Comparison of ENCODE assay signal across 12 mouse cellular contexts in genomic region chr1:39740948-39741347, GRCm38 (mm10). TPM values are rescaled to one million over a fixed set of nuclear protein-coding genes. Genes with fewer than 3 reads are reported as not detected.
DNase-seq lines count a peak whose midpoint lies in the region.
"Had no signal": no experiment of that assay in that cellular context is flagged by ENCODE, and none has a peak within 500 bp of the region (broad histone marks: within the 10 kb centered on the region; RNA-seq: fewer than 3 reads in every experiment).

No protein-coding gene starts in this region.

- DNase-seq in heart, adult 11 months, result peak; percentile 87
- DNase-seq in heart, adult 18-20 months, result no peak
- DNase-seq in layer of hippocampus, adult 11-12 months (ENCODE audit: low spot score), result peak; percentile 51
- no peak for DNase-seq in layer of hippocampus, adult 9-10 months (ENCODE audit: low spot score)
- DNase-seq in right cerebral cortex, adult 2 months (ENCODE audit: low spot score in 2 of 2), result peak; percentile 16 to 27
- no peak for DNase-seq in right cerebral cortex, postnatal 25 days
- DNase-seq in cerebellum, postnatal 14 days, result no peak
- no peak for DNase-seq in lung, adult 18-20 months
- DNase-seq: adrenal gland, adult 8-10 months; B cell, adult 2 months; cerebellum, postnatal 36 days; gastrocnemius, adult 2 months had no signal

RNA-seq across cellular contexts. Expression of gene Rfx8, which starts 20.2 kb away (rescaled TPM):
- under 1 TPM; 0.20 to 0.31 TPM for total RNA-seq in heart, adult 18-20 months (2021)
- total RNA-seq: gastrocnemius, adult 2 months had no signal

Comparison
In these comparisons a context has a peak if more than half of its experiments do, and no peak if none do; other contexts are left out.
1. DNase-seq: peak in heart, adult 11 months (single experiment), layer of hippocampus, adult 11-12 months (single experiment) and right cerebral cortex, adult 2 months (2 of 2); none in heart, adult 18-20 months (0 of 2), layer of hippocampus, adult 9-10 months (single experiment), right cerebral cortex, postnatal 25 days (single experiment), cerebellum, postnatal 14 days (0 of 2) and lung, adult 18-20 months (0 of 2).